Mouse (Mus musculus) ES-E14 (cell line): Measurements from ENCODE around the gene Ppfia2. TPM values are rescaled to one million over a fixed set of nuclear protein-coding genes. Genes with fewer than 3 reads are reported as not detected.

ENCODE experiments used
- DNase-seq: peaks from one replicate; pipeline ENCODE4 v3.0.0-alpha.2; 2013; ENCODE audit warnings: low read depth, low spot score
- H3K27ac ChIP-seq: 2 replicates; pipeline ENCODE4 v1.5.1; 2012; ENCODE audit warnings: low read depth, mild to moderate bottlenecking, low read length, moderate library complexity, mixed read lengths; ENCODE audit not compliant: poor library complexity, insufficient read depth, severe bottlenecking
- H3K36me3 ChIP-seq: 2 replicates; pipeline ENCODE4 v1.6.1; 2012; ENCODE audit warnings: mild to moderate bottlenecking, low read length, moderate library complexity, mixed read lengths; ENCODE audit not compliant: control insufficient read depth, poor library complexity, insufficient read depth, severe bottlenecking
- H3K4me1 ChIP-seq, 2 experiments: fragments of 150-350 bp in 1 of 2; sonication (generic) in 1 of 2; 2 replicates each; pipeline ENCODE4 v1.6.1; 2012; ENCODE audit warnings: low read length in 2 of 2, mild to moderate bottlenecking in 1 of 2, mixed read lengths in 1 of 2; ENCODE audit not compliant: control insufficient read depth in 2 of 2, insufficient read depth in 2 of 2, poor library complexity in 1 of 2
- H3K4me3 ChIP-seq, 2 experiments: fragments of 150-350 bp in 1 of 2; sonication (generic) in 1 of 2; 2 replicates each; pipeline ENCODE4 v1.5.1; 2012; ENCODE audit warnings: low read length in 2 of 2, low read depth in 1 of 2, mild to moderate bottlenecking in 1 of 2, mixed read lengths in 1 of 2; ENCODE audit not compliant: insufficient read depth in 1 of 2, poor library complexity in 1 of 2, severe bottlenecking in 1 of 2
- H3K9ac ChIP-seq: 2 replicates; pipeline ENCODE4 v1.6.1; 2012; ENCODE audit warnings: low read depth, mild to moderate bottlenecking, low read length, mixed read lengths; ENCODE audit not compliant: poor library complexity, insufficient read depth, severe bottlenecking
- H3K9me3 ChIP-seq: fragments of 150-350 bp; sonication (generic); 2 replicates; pipeline ENCODE4 v1.6.1; 2012; ENCODE audit warnings: low read depth, mild to moderate bottlenecking, low read length; ENCODE audit not compliant: control insufficient read depth, insufficient read depth
- CHD2 ChIP-seq: IDR thresholded peaks from 2 replicates; pipeline ENCODE4 v1.6.1; 2014; ENCODE audit warnings: mild to moderate bottlenecking, low read depth, low read length, inconsistent platforms
- HCFC1 ChIP-seq: IDR thresholded peaks from 2 replicates; pipeline ENCODE4 v1.6.1; 2012; ENCODE audit warnings: low read length, inconsistent platforms, borderline replicate concordance; ENCODE audit not compliant: insufficient read depth
- MAFK ChIP-seq: IDR thresholded peaks from 2 replicates; pipeline ENCODE4 v1.6.1; 2014; ENCODE audit warnings: mild to moderate bottlenecking, low read depth, low read length, inconsistent platforms; ENCODE audit not compliant: insufficient read depth
- ZC3H11A ChIP-seq: IDR thresholded peaks from 2 replicates; pipeline ENCODE4 v1.6.1; 2012; ENCODE audit warnings: low read depth, mild to moderate bottlenecking, inconsistent platforms, low read length, borderline replicate concordance
- ZNF384 ChIP-seq: IDR thresholded peaks from 2 replicates; pipeline ENCODE4 v1.6.1; 2012; ENCODE audit warnings: low read depth, low read length, inconsistent platforms
- in situ Hi-C, 2 experiments: fragments of 600-800 bp; cut with MboI; formaldehyde crosslinking; loops; one replicate each; pipeline ENCODE4 v1.15.1; 2025; ENCODE audit warnings: low sequenced_read_pairs in 2 of 2, inconsistent platforms in 1 of 2; ENCODE audit not compliant: unreplicated experiment in 2 of 2
- total RNA-seq: library from RNA; depleted of rRNA; stranded (reverse); fragments of 300-350 nt; gene quantifications from 2 replicates; pipeline ENCODE4 v1.2.3, GENCODE M21; 2012

Ppfia2 gene
- total RNA-seq, 1 experiment, result 0.09 TPM

DNA sequence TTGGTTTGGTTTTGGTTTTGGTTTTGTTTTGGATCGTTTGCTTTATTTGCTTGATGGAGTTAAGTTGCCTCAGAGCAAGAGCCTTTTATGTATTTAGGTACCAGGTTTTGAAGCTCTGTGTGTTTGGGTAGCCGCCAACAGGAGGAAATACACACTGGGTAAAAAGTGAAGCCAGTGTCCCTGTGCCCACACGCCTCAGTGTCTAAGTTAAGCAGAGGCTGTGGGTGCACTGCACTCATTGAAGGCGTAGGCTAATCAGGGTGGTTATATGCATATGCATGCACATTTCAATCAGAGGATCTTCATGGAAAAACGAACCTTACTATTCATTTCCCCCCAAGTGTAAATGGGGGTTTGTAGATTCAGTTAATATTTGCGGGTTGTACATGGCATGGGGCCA lies 290.9 kb downstream of the Ppfia2 start:
- in situ Hi-C loops, result no loop called here
- Histone ChIP-seq H3K27ac (no peak overlapping the region), H3K36me3 (no peaks in the 10 kb centered on the region), H3K9me3 (no peaks in the 10 kb centered on the region), H3K9ac (no peak overlapping the region), H3K4me1 (no peaks in the 10 kb centered on the region), H3K4me3 (no peak overlapping the region)
- TF ChIP-seq ZNF384 (no peak), MAFK (no peak), HCFC1 (no peak), CHD2 (no peak), ZC3H11A (no peak)
- no peak for DNase-seq

DNA sequence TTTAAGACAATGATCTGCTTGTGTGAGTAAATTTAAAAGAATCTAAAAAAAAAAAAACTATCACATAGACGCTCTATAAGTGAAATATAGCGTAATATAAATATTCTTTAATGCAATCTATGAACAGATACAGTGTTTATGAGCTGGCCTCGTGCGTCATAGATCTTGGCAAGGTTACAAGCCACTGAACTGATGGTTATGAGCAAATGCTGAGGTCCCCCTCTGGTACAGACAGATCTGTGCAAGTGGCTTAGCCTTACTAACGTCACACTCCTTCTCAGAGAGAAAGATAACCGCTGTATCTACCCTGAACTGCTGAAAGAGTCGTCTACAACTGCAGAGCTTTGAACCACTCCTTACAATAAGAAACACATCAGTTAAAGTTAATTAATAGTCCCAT lies 293.6 kb downstream of the Ppfia2 start:
- no peak for DNase-seq
- Histone ChIP-seq H3K36me3 (no peaks in the 10 kb centered on the region), H3K27ac (no peak overlapping the region), H3K9ac (no peak overlapping the region), H3K4me3 (no peak overlapping the region), H3K4me1 (no peaks in the 10 kb centered on the region), H3K9me3 (no peaks in the 10 kb centered on the region)
- TF ChIP-seq ZNF384 (no peak), HCFC1 (no peak), MAFK (no peak), ZC3H11A (no peak), CHD2 (no peak)
- in situ Hi-C loops, result no loop called here

DNA sequence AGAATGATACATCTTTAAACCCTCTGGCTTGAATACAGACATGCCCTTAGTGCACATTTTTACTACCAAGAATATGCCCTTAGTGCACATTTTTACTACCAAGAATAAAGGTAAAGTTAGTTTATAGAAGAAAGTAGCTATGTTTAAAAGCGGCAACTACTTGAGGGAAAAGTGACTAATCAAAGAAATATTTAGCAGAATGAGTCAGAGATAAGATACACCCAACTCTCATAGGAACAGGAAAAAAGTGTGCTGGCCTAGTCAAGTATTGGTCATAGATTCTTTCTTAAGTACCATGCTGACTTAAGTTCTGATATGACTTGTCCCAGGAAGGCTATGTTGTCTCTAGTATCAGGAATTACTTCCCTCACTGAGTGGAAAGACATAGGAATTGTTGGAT lies 305.4 kb downstream of the Ppfia2 start:
- Histone ChIP-seq H3K36me3 (no peaks in the 10 kb centered on the region), H3K4me1 (no peaks in the 10 kb centered on the region), H3K9me3 (no peaks in the 10 kb centered on the region), H3K9ac (no peak overlapping the region), H3K27ac (no peak overlapping the region), H3K4me3 (no peak overlapping the region)
- DNase-seq, result no peak
- in situ Hi-C loops, result no loop called here
- TF ChIP-seq ZC3H11A, result no peak
- no peak for TF ChIP-seq ZNF384
- TF ChIP-seq CHD2, result no peak
- TF ChIP-seq MAFK, result no peak
- no peak for TF ChIP-seq HCFC1

DNA sequence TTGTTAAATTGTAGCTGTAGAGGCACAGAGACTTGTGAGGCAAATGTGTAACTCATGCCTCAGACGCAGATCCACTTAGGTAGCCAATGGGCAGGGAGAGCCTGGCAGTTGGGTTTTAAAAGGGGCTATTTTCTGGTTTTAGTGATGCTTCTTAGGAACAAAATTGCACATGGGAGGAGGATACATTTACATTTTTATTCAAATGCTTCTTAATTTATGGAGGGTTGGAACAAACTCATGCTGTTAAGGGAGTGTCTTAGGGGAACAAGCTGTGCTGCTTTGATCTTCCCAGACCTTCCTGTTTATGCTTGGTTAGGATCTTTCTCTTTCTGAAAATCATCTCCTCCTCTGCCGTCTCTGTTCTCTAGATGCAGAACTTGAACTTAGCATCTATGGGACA lies 345.3 kb downstream of the Ppfia2 start:
- TF ChIP-seq HCFC1 (no peak), ZNF384 (no peak), CHD2 (no peak), ZC3H11A (no peak), MAFK (no peak)
- H3K4me1 ChIP-seq, result no peaks in the 10 kb centered on the region
- no peak overlapping the region for H3K4me3 ChIP-seq
- in situ Hi-C loops, result no loop called here
- H3K9me3 ChIP-seq, result no peaks in the 10 kb centered on the region
- H3K27ac ChIP-seq, result no peak overlapping the region
- H3K36me3 ChIP-seq, result no peaks in the 10 kb centered on the region
- no peak overlapping the region for H3K9ac ChIP-seq
- DNase-seq, result no peak

DNA sequence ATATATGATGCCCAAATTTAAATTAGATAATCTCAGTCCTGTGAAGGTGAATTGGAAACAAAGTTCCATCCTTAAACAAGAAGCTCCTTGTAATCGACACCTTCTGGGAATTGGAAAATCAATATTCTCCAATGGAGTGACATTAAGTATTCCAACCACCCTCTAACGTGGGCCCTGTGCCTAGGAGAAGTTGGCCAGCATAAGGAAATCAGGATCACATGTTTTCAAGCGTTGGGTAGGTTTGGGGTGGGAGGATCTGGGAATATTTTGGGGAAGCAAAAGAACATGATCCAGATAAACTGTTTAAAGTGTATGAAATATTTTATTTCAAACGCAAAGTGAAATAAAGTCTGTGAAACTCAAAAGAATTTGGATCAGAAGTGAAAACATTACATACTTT lies 348.2 kb downstream of the Ppfia2 start:
- H3K9me3 ChIP-seq, result no peaks in the 10 kb centered on the region
- H3K36me3 ChIP-seq, result no peaks in the 10 kb centered on the region
- in situ Hi-C loops, result no loop called here
- no peak overlapping the region for H3K9ac ChIP-seq
- H3K4me1 ChIP-seq, result no peaks in the 10 kb centered on the region
- no peak for DNase-seq
- H3K4me3 ChIP-seq, result no peak overlapping the region
- TF ChIP-seq CHD2 (no peak), ZC3H11A (no peak)
- no peak overlapping the region for H3K27ac ChIP-seq
